10 mouse cellular contexts compared by ENCODE assay signal in the genomic region with DNA sequence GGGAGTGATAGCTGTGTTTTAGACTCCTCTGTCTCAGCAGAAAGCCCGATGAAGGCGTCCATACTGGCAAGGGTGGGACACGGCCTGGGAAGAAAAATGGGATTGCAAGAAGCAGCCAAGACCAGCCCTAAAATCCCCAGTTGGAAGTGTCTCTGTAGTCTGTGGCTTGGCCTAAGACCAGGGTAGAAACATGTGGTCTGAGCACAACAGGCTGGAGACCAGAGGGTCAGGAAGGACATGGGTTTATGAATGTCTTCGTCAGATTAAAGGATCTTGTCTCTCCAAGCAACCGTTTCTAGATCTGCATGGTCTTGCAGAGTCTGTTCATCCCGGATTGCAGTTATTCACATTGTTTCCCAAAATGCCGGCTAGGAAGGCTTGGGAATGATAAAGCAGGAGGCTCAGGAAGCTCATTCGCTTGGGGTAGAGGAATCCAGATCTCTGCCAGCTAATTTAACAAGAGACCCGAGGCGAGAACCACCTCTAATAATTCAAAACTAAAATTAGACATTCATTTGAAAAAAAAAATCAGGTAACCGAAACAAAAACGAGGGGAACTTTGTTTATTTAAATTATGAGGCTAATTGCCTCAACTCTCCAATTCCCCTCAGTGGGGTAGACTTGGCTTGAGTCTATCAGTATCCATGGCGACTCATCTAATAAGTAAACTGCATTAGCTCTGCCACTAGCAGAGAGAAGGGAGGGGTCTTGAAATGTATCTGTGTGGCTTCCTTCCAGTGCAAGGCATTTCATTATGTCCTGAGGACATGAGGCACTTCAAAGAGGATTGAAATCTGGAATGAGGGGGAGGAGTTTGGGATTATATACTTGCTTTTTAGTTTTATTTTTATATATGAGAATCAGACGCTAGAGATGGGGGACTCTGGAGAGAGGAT. TPM values are rescaled to one million over a fixed set of nuclear protein-coding genes. Genes with fewer than 3 reads are reported as not detected.
DNase-seq lines count a peak whose midpoint lies in the region; ATAC-seq and TF ChIP-seq lines count a peak whose summit lies in the region.
"Had no signal": no experiment of that assay in that cellular context is flagged by ENCODE, and none has a peak within 500 bp of the region (broad histone marks: within the 10 kb centered on the region; RNA-seq: fewer than 3 reads in every experiment).

No protein-coding gene starts in this region.

- H3K9me3 ChIP-seq in forebrain, postnatal 0 days (ENCODE audit: low read length): no peaks in the 10 kb centered on the region

- H3K4me2 ChIP-seq in forebrain, postnatal 0 days (ENCODE audit: low read depth): no peak overlapping the region

- H3K36me3 ChIP-seq in forebrain, postnatal 0 days (ENCODE audit: insufficient read depth): no peaks in the 10 kb centered on the region

- peak; percentile 32; the same call in 1 of the 2 replicates for ATAC-seq in forebrain, postnatal 0 days
- ATAC-seq: liver, postnatal 0 days had no signal

- no peak overlapping the region for H3K4me3 ChIP-seq in forebrain, postnatal 0 days (ENCODE audit: low read depth, low read length)

- H3K27me3 ChIP-seq in forebrain, postnatal 0 days (ENCODE audit: insufficient read depth, low read length): no peaks in the 10 kb centered on the region
- H3K27me3 ChIP-seq: Patski had no signal

- H3K4me1 ChIP-seq in forebrain, postnatal 0 days (ENCODE audit: insufficient read depth): no peaks in the 10 kb centered on the region

- no peak for TF ChIP-seq CTCF in forebrain, postnatal 0 days (IDR thresholded peaks at IDR 0.05; ENCODE audit: low read depth)

- H3K27ac ChIP-seq in forebrain, postnatal 0 days (ENCODE audit: low read depth, low read length): 0 out of 2 replicates have a peak overlapping the region, but pooled peaks have one; percentile 23

- DNase-seq in kidney, postnatal 10 days: peak; percentile 58
- DNase-seq in kidney, adult 11 months: no peak
- DNase-seq in adipocyte (ENCODE audit: low spot score): peak; percentile 40
- peak; percentile 46 for DNase-seq in forebrain, postnatal 0 days
- DNase-seq in lung, postnatal 4 days: peak; percentile 18 to 54
- DNase-seq in layer of hippocampus, adult 9-10 months (ENCODE audit: low spot score): no peak
- no peak for DNase-seq in adrenal gland, postnatal 14 days
- DNase-seq in thymus, adult 18-20 months: no peak
- DNase-seq: liver, postnatal 0 days had no signal

- 33% methylated on average over 14 of the region's 14 CpGs for WGBS in forebrain, postnatal 0 days

- no peak overlapping the region for H3K9ac ChIP-seq in forebrain, postnatal 0 days
- H3K9ac ChIP-seq: liver, postnatal 0 days had no signal

RNA-seq across cellular contexts. Expression of gene Ccdc93, which starts 31.6 kb away (rescaled TPM):
- 13.5 and 14.6 TPM in 2 replicates for total RNA-seq in forebrain, postnatal 0 days (2014; rRNA removed)
- polyA plus RNA-seq in forebrain, postnatal 0 days (2015; fragmentation: Nextera tagmentation; extraction: Ambion mirVana): 3.8 and 6.7 TPM in 2 replicates
- 21.5 and 24.6 TPM in 2 replicates for total RNA-seq in adrenal gland, postnatal 14 days (2021)

Comparison
In these comparisons a context has a peak if more than half of its experiments do, and no peak if none do; other contexts are left out.
1. DNase-seq: peak in kidney, postnatal 10 days (single experiment), adipocyte (single experiment), forebrain, postnatal 0 days (single experiment) and lung, postnatal 4 days (2 of 2); none in kidney, adult 11 months (single experiment), layer of hippocampus, adult 9-10 months (single experiment), adrenal gland, postnatal 14 days (single experiment) and thymus, adult 18-20 months (0 of 2).